Mouse (Mus musculus) lung, adult 2 months (tissue): ENCODE data around the gene Rbmxl1.

Experiments used
- CTCF ChIP-seq: fragments of 200-500 bp; IDR thresholded peaks from 2 replicates; pipeline ENCODE4 v1.5.1; 2011; ENCODE audit warnings: mild to moderate bottlenecking, low read length, control low read depth; ENCODE audit not compliant: insufficient read depth
- POLR2A ChIP-seq: fragments of 200-500 bp; IDR thresholded peaks from 2 replicates; pipeline ENCODE4 v1.6.1; 2011; ENCODE audit warnings: low read depth, mild to moderate bottlenecking, control low read depth, low read length, borderline replicate concordance; ENCODE audit errors: extremely low read depth

DNA sequence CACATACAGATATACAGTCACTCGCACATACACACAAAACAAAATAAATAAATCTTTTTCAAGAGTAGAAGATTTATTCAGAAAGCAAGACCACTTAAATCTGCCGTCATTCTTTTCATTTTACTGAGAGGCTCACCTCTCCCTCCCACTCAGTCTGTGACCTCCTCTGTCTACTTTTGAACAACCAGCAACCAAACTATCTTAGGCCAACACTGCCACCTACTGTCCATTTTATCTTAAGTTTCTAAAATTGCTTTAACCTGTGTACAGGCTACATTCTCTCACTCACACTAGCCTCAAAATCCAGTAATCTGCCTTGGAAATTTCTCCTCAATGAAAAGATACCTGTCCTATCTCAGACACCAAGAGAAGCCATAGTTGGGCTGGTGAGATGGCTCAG, 40.8 kb downstream of the Rbmxl1 start:
- TF ChIP-seq CTCF (no peak), POLR2A (no peak)
